Mouse (Mus musculus): ENCODE results near the gene Ablim2. TPM values are rescaled to one million over a fixed set of nuclear protein-coding genes. Genes with fewer than 3 reads are reported as not detected.

The Ablim2 gene
- polyA plus RNA-seq, 1 experiment, result 2.2 TPM

DNA sequence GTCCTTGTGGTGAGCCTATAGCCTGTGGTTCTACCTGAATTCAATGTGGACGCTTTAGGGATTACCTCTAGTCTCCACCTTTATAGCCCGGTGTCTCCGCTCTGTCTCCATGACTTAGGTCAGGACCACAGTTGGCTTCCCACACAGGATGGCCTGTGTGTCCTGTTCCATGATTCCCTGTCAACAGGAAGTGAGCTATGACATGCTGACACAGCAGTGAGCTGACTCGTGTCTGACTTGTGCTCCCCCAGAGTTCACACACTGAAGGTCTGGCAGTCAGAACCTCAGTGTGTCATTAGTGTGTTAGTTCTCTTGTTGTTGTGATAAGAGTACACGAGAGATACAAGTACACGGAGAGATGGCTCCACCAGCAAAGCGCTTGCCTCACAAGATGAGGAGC lies 6.7 kb upstream of the Ablim2 start:
- Histone ChIP-seq H3K27ac (ENCODE audit: control insufficient read depth, insufficient read depth, low read depth, low read length, poor library complexity) (no peak overlapping the region), H3K4me3 (replicated peaks; ENCODE audit: control insufficient read depth, low read depth, low read length) (no peak overlapping the region), H3K4me1 (ENCODE audit: control insufficient read depth, insufficient read depth, low read length) (peaks cover 2% of the 10 kb centered on the region; the same call in 1 of the 2 replicates)
- 71% methylated on average over 7 of the region's 7 CpGs for WGBS
- no peak for TF ChIP-seq CTCF (IDR thresholded peaks at IDR 0.05; ENCODE audit: control insufficient read depth, insufficient read depth, low read length)
- TF ChIP-seq POLR2A (IDR thresholded peaks at IDR 0.05; ENCODE audit: borderline replicate concordance, control insufficient read depth, low read depth, low read length), result no peak

DNA sequence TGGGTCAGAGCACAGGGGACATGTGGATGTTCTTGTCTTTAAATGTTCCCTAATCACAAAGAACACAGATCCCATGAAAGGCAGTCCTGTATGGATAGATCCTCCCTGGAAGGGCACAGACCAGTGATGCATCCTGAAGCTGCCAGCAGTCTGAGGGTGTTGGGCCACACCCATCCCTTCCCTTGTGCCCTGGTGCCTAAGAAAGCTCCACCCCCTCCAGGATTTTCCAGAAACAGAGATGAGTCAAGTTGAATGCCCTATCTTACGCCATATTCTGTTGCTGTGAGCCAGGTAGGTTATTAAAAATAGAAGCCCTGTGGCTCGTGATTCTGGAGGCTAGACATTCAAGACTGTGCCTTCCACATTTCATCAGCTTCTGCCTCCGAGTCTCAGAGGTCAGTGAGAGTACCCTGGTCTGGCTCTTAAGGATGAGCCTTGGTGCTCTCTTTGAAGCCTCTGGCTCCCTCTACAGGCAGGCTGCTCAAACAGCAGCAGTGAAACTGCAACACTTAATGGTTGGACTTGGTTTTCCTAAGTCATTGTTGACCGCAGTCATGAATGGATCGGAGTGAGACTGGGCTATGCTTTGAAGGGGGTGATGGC lies 2.4 kb upstream of the Ablim2 start:
- TF ChIP-seq POLR2A (IDR thresholded peaks at IDR 0.05; ENCODE audit: borderline replicate concordance, control insufficient read depth, low read depth, low read length), result no peak
- TF ChIP-seq CTCF (IDR thresholded peaks at IDR 0.05; ENCODE audit: control insufficient read depth, insufficient read depth, low read length), result peak; percentile 89
- H3K4me1 ChIP-seq (ENCODE audit: control insufficient read depth, insufficient read depth, low read length), result no peaks in the 10 kb centered on the region
- WGBS, result 20% methylated on average over 5 of the region's 5 CpGs
- no peak overlapping the region for H3K4me3 ChIP-seq (replicated peaks; ENCODE audit: control insufficient read depth, low read depth, low read length)
- no peak overlapping the region for H3K27ac ChIP-seq (ENCODE audit: control insufficient read depth, insufficient read depth, low read depth, low read length, poor library complexity)

- Histone ChIP-seq H3K4me3 (replicated peaks; ENCODE audit: control insufficient read depth, low read depth, low read length) (no peak overlapping the region), H3K4me1 (ENCODE audit: control insufficient read depth, insufficient read depth, low read length) (no peaks in the 10 kb centered on the region), H3K27ac (ENCODE audit: control insufficient read depth, insufficient read depth, low read depth, low read length, poor library complexity) (no peak overlapping the region)
- 80% methylated on average over 4 of the region's 4 CpGs for WGBS
- TF ChIP-seq CTCF (IDR thresholded peaks at IDR 0.05; ENCODE audit: control insufficient read depth, insufficient read depth, low read length) (no peak), POLR2A (IDR thresholded peaks at IDR 0.05; ENCODE audit: borderline replicate concordance, control insufficient read depth, low read depth, low read length) (no peak)
These were observed 1.7 kb upstream of the Ablim2 start for GRCm38 (mm10) chr5:35756020-35756419.

DNA sequence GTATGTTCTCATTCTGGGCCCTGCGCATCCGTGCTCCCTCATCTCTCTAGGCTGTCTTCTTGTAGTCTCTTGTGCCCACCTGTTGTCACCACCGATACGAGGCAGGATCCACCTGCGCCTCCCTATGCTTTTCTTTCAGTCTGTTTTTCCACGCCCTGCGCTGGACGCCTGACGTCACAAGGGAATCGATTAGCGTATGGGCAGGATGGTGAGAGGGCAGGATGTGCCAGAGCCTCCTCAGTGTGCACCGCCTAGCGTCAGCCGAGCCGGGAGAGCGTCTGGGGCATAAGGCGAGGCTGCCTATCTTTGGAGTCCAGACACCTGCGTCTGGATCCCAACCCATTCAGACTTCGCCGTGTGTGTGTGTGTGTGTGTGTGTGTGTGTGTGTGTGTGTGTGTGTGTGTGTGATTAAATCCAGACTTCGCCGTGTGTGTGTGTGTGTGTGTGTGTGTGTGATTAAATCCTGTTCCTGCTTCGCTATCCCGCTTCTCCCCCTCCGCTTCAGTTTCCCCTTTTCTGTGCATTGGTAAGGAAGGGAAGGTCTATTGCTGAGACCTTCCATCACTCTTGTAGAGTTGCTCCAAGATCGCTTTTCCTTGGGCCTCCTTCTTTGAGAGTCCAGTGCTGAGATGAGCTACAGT lies 562 bp upstream of the Ablim2 start:
- Histone ChIP-seq H3K4me3 (replicated peaks; ENCODE audit: control insufficient read depth, low read depth, low read length) (peak overlapping the region; percentile 66), H3K27ac (ENCODE audit: control insufficient read depth, insufficient read depth, low read depth, low read length, poor library complexity) (no peak overlapping the region), H3K4me1 (ENCODE audit: control insufficient read depth, insufficient read depth, low read length) (no peaks in the 10 kb centered on the region)
- TF ChIP-seq POLR2A (IDR thresholded peaks at IDR 0.05; ENCODE audit: borderline replicate concordance, control insufficient read depth, low read depth, low read length), result peak; percentile 21; the same call in 1 of the 2 replicates
- no peak for TF ChIP-seq CTCF (IDR thresholded peaks at IDR 0.05; ENCODE audit: control insufficient read depth, insufficient read depth, low read length)
- 8% methylated on average over 26 of the region's 26 CpGs for WGBS

DNA sequence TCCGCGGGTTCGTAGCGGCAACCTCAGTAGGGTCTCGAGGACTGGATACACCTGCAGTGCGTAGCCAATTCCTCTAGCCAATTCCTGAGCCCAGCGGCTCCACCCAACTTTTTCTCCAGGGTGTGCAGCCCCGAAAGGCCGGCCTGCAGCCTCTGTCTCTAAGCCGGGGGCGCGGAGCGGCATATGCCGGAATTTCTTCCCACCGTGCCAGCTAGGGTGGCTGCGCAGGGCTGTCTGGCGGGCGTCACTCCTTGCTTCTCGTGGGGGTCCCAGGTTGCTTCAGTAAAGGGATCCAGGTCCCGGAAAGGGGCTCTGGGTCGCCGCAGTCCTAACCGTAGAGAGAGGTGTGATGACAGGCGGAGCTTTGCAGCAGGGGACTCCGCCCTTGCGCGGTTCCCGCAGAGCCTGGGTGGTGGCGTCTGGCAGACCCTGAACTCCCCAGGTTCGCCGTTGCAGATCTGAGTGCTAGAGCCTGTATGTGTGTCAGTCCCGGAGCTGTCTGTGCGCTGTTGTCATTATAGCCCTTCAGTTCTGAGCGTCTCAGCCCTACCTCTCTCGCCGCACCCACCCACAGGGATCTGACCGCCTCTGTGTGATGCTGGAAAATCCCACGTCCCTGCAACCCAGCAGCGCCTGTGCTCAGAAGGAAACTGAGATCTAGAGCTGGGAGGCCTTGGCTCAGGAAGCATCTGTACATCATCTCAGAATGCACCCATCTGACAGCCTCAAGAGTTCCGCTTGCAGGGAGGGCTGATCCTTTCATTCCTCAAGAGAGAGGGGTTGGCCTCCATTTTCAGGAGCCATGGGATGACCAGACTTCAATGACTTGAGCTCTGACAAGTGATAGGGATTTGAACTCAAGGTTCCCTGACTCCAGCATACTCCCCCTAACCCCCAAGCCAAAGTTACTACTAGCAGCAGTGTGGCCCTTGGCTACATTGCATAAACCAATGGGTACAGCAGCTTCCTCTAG lies 687 bp downstream of the Ablim2 start:
- H3K4me3 ChIP-seq (replicated peaks; ENCODE audit: control insufficient read depth, low read depth, low read length), result peak overlapping the region; percentile 57
- no peaks in the 10 kb centered on the region for H3K4me1 ChIP-seq (ENCODE audit: control insufficient read depth, insufficient read depth, low read length)
- 3% methylated on average over 40 of the region's 40 CpGs for WGBS
- no peak overlapping the region; the same call in 1 of the 2 replicates for H3K27ac ChIP-seq (ENCODE audit: control insufficient read depth, insufficient read depth, low read depth, low read length, poor library complexity)
- TF ChIP-seq POLR2A (IDR thresholded peaks at IDR 0.05; ENCODE audit: borderline replicate concordance, control insufficient read depth, low read depth, low read length) (no peak), CTCF (IDR thresholded peaks at IDR 0.05; ENCODE audit: control insufficient read depth, insufficient read depth, low read length) (no peak)

GRCm38 (mm10) chr5:35761323-35761722 lies 3.6 kb downstream of the Ablim2 start:
- no peak overlapping the region for H3K4me3 ChIP-seq (replicated peaks; ENCODE audit: control insufficient read depth, low read depth, low read length)
- TF ChIP-seq POLR2A (IDR thresholded peaks at IDR 0.05; ENCODE audit: borderline replicate concordance, control insufficient read depth, low read depth, low read length), result no peak
- TF ChIP-seq CTCF (IDR thresholded peaks at IDR 0.05; ENCODE audit: control insufficient read depth, insufficient read depth, low read length), result no peak
- no peaks in the 10 kb centered on the region for H3K4me1 ChIP-seq (ENCODE audit: control insufficient read depth, insufficient read depth, low read length)
- WGBS, result 80% methylated on average over 5 of the region's 5 CpGs
- no peak overlapping the region for H3K27ac ChIP-seq (ENCODE audit: control insufficient read depth, insufficient read depth, low read depth, low read length, poor library complexity)

GRCm38 (mm10) chr5:35762388-35762787 lies 4.7 kb downstream of the Ablim2 start:
- Histone ChIP-seq H3K4me3 (replicated peaks; ENCODE audit: control insufficient read depth, low read depth, low read length) (no peak overlapping the region), H3K27ac (ENCODE audit: control insufficient read depth, insufficient read depth, low read depth, low read length, poor library complexity) (no peak overlapping the region), H3K4me1 (ENCODE audit: control insufficient read depth, insufficient read depth, low read length) (no peaks in the 10 kb centered on the region)
- WGBS, result 64% methylated on average over 5 of the region's 5 CpGs
- TF ChIP-seq CTCF (IDR thresholded peaks at IDR 0.05; ENCODE audit: control insufficient read depth, insufficient read depth, low read length) (no peak), POLR2A (IDR thresholded peaks at IDR 0.05; ENCODE audit: borderline replicate concordance, control insufficient read depth, low read depth, low read length) (no peak)

DNA sequence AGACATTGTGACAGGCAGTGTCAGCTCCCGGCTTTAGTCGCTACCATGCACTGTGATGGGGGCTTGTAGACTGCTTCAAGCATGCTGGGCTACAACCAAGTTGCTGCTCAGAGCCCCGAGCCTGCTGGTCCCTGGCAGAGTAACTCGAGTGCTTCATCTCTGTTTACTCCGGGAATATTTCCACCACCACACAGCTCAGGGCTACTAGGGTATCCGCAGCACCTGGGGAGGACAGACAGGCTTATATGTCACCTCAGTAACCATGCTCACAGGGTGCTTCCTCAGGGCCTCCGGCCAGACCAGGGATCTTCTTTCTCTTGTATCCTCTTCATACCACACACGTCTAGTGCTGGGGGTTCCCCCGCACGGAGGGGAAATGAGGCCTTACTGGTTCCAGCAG lies 5.2 kb downstream of the Ablim2 start:
- no peaks in the 10 kb centered on the region for H3K4me1 ChIP-seq (ENCODE audit: control insufficient read depth, insufficient read depth, low read length)
- TF ChIP-seq POLR2A (IDR thresholded peaks at IDR 0.05; ENCODE audit: borderline replicate concordance, control insufficient read depth, low read depth, low read length) (no peak), CTCF (IDR thresholded peaks at IDR 0.05; ENCODE audit: control insufficient read depth, insufficient read depth, low read length) (no peak)
- 68% methylated on average over 10 of the region's 10 CpGs for WGBS

More for the DNA sequence above, 5.2 kb downstream of the Ablim2 start:
- Histone ChIP-seq H3K27ac (ENCODE audit: control insufficient read depth, insufficient read depth, low read depth, low read length, poor library complexity) (no peak overlapping the region), H3K4me3 (replicated peaks; ENCODE audit: control insufficient read depth, low read depth, low read length) (no peak overlapping the region)

Data from bone marrow, adult 2 months (tissue).